Mouse (Mus musculus): ENCODE data around the gene Nkx2-3. TPM values are rescaled to one million over a fixed set of nuclear protein-coding genes. Genes with fewer than 3 reads are reported as not detected.

Nkx2-3 gene
- 0.20 and 0.38 TPM in 2 replicates for polyA plus RNA-seq (2014; fragmentation: Nextera tagmentation; extraction: Ambion mirVana)

GRCm38 (mm10) chr19:43612051-43612450, at the start of gene Nkx2-3:
Nkx2-3 (plus strand) TSS chr19:43612325.
- H3K4me2 ChIP-seq (replicated peaks; ENCODE audit: low read depth, low read length) = peak within 1 kb of the TSS; percentile 34
- H3K27me3 ChIP-seq (ENCODE audit: control insufficient read depth, insufficient read depth, low read length) = peaks cover 79% of the 10 kb centered on the region
- ATAC-seq (ENCODE audit: low FRiP score) (peak; percentile 76), DNase-seq (ENCODE audit: low spot score) (peak; percentile 84)
- H3K4me1 ChIP-seq (replicated peaks; ENCODE audit: control insufficient read depth, insufficient read depth, low read length) = peaks cover 18% of the 10 kb centered on the region
- H3K9me3 ChIP-seq (ENCODE audit: control insufficient read depth, low read length) = no peaks in the 10 kb centered on the region
- H3K27ac ChIP-seq (ENCODE audit: low read depth, low read length) = no peak within 1 kb of the TSS
- under 1% methylated on average over 24 of the region's 24 CpGs for WGBS
- no peaks in the 10 kb centered on the region for H3K36me3 ChIP-seq (ENCODE audit: control insufficient read depth, insufficient read depth, low read length)
- peak within 1 kb of the TSS; percentile 9; the same call in 1 of the 2 replicates for H3K4me3 ChIP-seq (ENCODE audit: low read depth, low read length)
- H3K9ac ChIP-seq (ENCODE audit: low read depth, low read length) = no peak within 1 kb of the TSS

GRCm38 (mm10) chr19:43563166-43563565, 49.0 kb upstream of the Nkx2-3 start:
- Histone ChIP-seq H3K9ac (ENCODE audit: low read depth, low read length) (no peak overlapping the region), H3K4me1 (replicated peaks; ENCODE audit: control insufficient read depth, insufficient read depth, low read length) (no peaks in the 10 kb centered on the region), H3K4me2 (replicated peaks; ENCODE audit: low read depth, low read length) (no peak overlapping the region), H3K27ac (ENCODE audit: low read depth, low read length) (no peak overlapping the region), H3K4me3 (ENCODE audit: low read depth, low read length) (no peak overlapping the region), H3K36me3 (ENCODE audit: control insufficient read depth, insufficient read depth, low read length) (no peaks in the 10 kb centered on the region), H3K27me3 (ENCODE audit: control insufficient read depth, insufficient read depth, low read length) (no peaks in the 10 kb centered on the region), H3K9me3 (ENCODE audit: control insufficient read depth, low read length) (no peaks in the 10 kb centered on the region)
- ATAC-seq (ENCODE audit: low FRiP score) (no peak), DNase-seq (ENCODE audit: low spot score) (no peak)
- WGBS = 89% methylated on average over 5 of the region's 5 CpGs

- H3K27me3 ChIP-seq (ENCODE audit: control insufficient read depth, insufficient read depth, low read length) = peaks cover 21% of the 10 kb centered on the region
- DNase-seq (ENCODE audit: low spot score) = no peak
- whole genome bisulfite sequencing = 48% methylated on average over 9 of the region's 9 CpGs
These were observed 43.8 kb upstream of the Nkx2-3 start for GRCm38 (mm10) chr19:43568298-43568697.

GRCm38 (mm10) chr19:43569133-43569532, 43.0 kb upstream of the Nkx2-3 start:
- Histone ChIP-seq H3K9ac (ENCODE audit: low read depth, low read length) (no peak overlapping the region), H3K4me3 (ENCODE audit: low read depth, low read length) (no peak overlapping the region), H3K4me2 (replicated peaks; ENCODE audit: low read depth, low read length) (no peak overlapping the region), H3K27ac (ENCODE audit: low read depth, low read length) (no peak overlapping the region), H3K9me3 (ENCODE audit: control insufficient read depth, low read length) (no peaks in the 10 kb centered on the region), H3K36me3 (ENCODE audit: control insufficient read depth, insufficient read depth, low read length) (no peaks in the 10 kb centered on the region), H3K4me1 (replicated peaks; ENCODE audit: control insufficient read depth, insufficient read depth, low read length) (no peaks in the 10 kb centered on the region), H3K27me3 (ENCODE audit: control insufficient read depth, insufficient read depth, low read length) (peaks cover 28% of the 10 kb centered on the region)
- no peak for ATAC-seq (ENCODE audit: low FRiP score)
- DNase-seq (ENCODE audit: low spot score) = no peak
- WGBS = 68% methylated on average over 6 of the region's 6 CpGs

More at GRCm38 (mm10) chr19:43568298-43568697, 43.8 kb upstream of the Nkx2-3 start:
- no peak for ATAC-seq (ENCODE audit: low FRiP score)
- Histone ChIP-seq H3K27ac (ENCODE audit: low read depth, low read length) (no peak overlapping the region), H3K4me1 (replicated peaks; ENCODE audit: control insufficient read depth, insufficient read depth, low read length) (no peaks in the 10 kb centered on the region), H3K4me3 (ENCODE audit: low read depth, low read length) (no peak overlapping the region), H3K4me2 (replicated peaks; ENCODE audit: low read depth, low read length) (no peak overlapping the region), H3K9me3 (ENCODE audit: control insufficient read depth, low read length) (no peaks in the 10 kb centered on the region), H3K36me3 (ENCODE audit: control insufficient read depth, insufficient read depth, low read length) (no peaks in the 10 kb centered on the region), H3K9ac (ENCODE audit: low read depth, low read length) (no peak overlapping the region)

GRCm38 (mm10) chr19:43570831-43571790, 41.0 kb upstream of the Nkx2-3 start:
- Histone ChIP-seq H3K27me3 (ENCODE audit: control insufficient read depth, insufficient read depth, low read length) (peaks cover 28% of the 10 kb centered on the region), H3K9ac (ENCODE audit: low read depth, low read length) (no peak overlapping the region)
- WGBS = 14% methylated on average over 32 of the region's 32 CpGs

GRCm38 (mm10) chr19:43579081-43579796, 32.9 kb upstream of the Nkx2-3 start:
- Histone ChIP-seq H3K27ac (ENCODE audit: low read depth, low read length) (no peak overlapping the region), H3K4me1 (replicated peaks; ENCODE audit: control insufficient read depth, insufficient read depth, low read length) (no peaks in the 10 kb centered on the region; the same call in 1 of the 2 replicates), H3K4me2 (replicated peaks; ENCODE audit: low read depth, low read length) (no peak overlapping the region), H3K27me3 (ENCODE audit: control insufficient read depth, insufficient read depth, low read length) (peaks cover 22% of the 10 kb centered on the region), H3K36me3 (ENCODE audit: control insufficient read depth, insufficient read depth, low read length) (no peaks in the 10 kb centered on the region), H3K4me3 (ENCODE audit: low read depth, low read length) (no peak overlapping the region), H3K9me3 (ENCODE audit: control insufficient read depth, low read length) (no peaks in the 10 kb centered on the region), H3K9ac (ENCODE audit: low read depth, low read length) (no peak overlapping the region)
- DNase-seq (ENCODE audit: low spot score) (no peak), ATAC-seq (ENCODE audit: low FRiP score) (no peak)
- 85% methylated on average over 13 of the region's 13 CpGs for WGBS

More at GRCm38 (mm10) chr19:43570831-43571790, 41.0 kb upstream of the Nkx2-3 start:
- ATAC-seq (ENCODE audit: low FRiP score) (peak; percentile 25; the same call in 1 of the 2 replicates), DNase-seq (ENCODE audit: low spot score) (peak; percentile 92)
- Histone ChIP-seq H3K4me2 (replicated peaks; ENCODE audit: low read depth, low read length) (peak overlapping the region; percentile 56), H3K4me1 (replicated peaks; ENCODE audit: control insufficient read depth, insufficient read depth, low read length) (no peaks in the 10 kb centered on the region), H3K36me3 (ENCODE audit: control insufficient read depth, insufficient read depth, low read length) (no peaks in the 10 kb centered on the region), H3K4me3 (ENCODE audit: low read depth, low read length) (peak overlapping the region; percentile 32), H3K27ac (ENCODE audit: low read depth, low read length) (no peak overlapping the region), H3K9me3 (ENCODE audit: control insufficient read depth, low read length) (no peaks in the 10 kb centered on the region)

GRCm38 (mm10) chr19:43581185-43581584, 30.9 kb upstream of the Nkx2-3 start:
- no peak for ATAC-seq (ENCODE audit: low FRiP score)
- H3K27me3 ChIP-seq (ENCODE audit: control insufficient read depth, insufficient read depth, low read length) = peaks cover 38% of the 10 kb centered on the region
- H3K4me3 ChIP-seq (ENCODE audit: low read depth, low read length) = no peak overlapping the region
- no peaks in the 10 kb centered on the region for H3K9me3 ChIP-seq (ENCODE audit: control insufficient read depth, low read length)
- H3K36me3 ChIP-seq (ENCODE audit: control insufficient read depth, insufficient read depth, low read length) = no peaks in the 10 kb centered on the region
- H3K4me1 ChIP-seq (replicated peaks; ENCODE audit: control insufficient read depth, insufficient read depth, low read length) = no peaks in the 10 kb centered on the region; the same call in 1 of the 2 replicates
- no peak for DNase-seq (ENCODE audit: low spot score)
- no peak overlapping the region for H3K4me2 ChIP-seq (replicated peaks; ENCODE audit: low read depth, low read length)
- H3K9ac ChIP-seq (ENCODE audit: low read depth, low read length) = no peak overlapping the region
- 67% methylated on average over 2 of the region's 2 CpGs for WGBS
- no peak overlapping the region for H3K27ac ChIP-seq (ENCODE audit: low read depth, low read length)

- no peaks in the 10 kb centered on the region for H3K9me3 ChIP-seq (ENCODE audit: control insufficient read depth, low read length)
- no peak overlapping the region for H3K4me2 ChIP-seq (replicated peaks; ENCODE audit: low read depth, low read length)
- H3K4me3 ChIP-seq (ENCODE audit: low read depth, low read length) = no peak overlapping the region
- peaks cover 43% of the 10 kb centered on the region for H3K27me3 ChIP-seq (ENCODE audit: control insufficient read depth, insufficient read depth, low read length)
- no peak for DNase-seq (ENCODE audit: low spot score)
- WGBS = 7% methylated on average over 4 of the region's 4 CpGs
- no peak for ATAC-seq (ENCODE audit: low FRiP score)
- no peak overlapping the region for H3K27ac ChIP-seq (ENCODE audit: low read depth, low read length)
- no peaks in the 10 kb centered on the region for H3K36me3 ChIP-seq (ENCODE audit: control insufficient read depth, insufficient read depth, low read length)
- no peaks in the 10 kb centered on the region; the same call in 1 of the 2 replicates for H3K4me1 ChIP-seq (replicated peaks; ENCODE audit: control insufficient read depth, insufficient read depth, low read length)
- no peak overlapping the region for H3K9ac ChIP-seq (ENCODE audit: low read depth, low read length)
These were observed 28.9 kb upstream of the Nkx2-3 start for GRCm38 (mm10) chr19:43583192-43583591.
